Mouse (Mus musculus) kidney, adult 2 months (tissue): ENCODE results near the gene Vars2.

ENCODE experiments used
- CTCF ChIP-seq: fragments of 200-500 bp; conservative IDR thresholded peaks from 2 replicates; pipeline ENCODE4 v1.5.1; 2011; ENCODE audit warnings: low read depth, mild to moderate bottlenecking, control low read depth, low read length, moderate library complexity, mixed read lengths; ENCODE audit not compliant: insufficient read depth, insufficient read length
- POLR2A ChIP-seq: fragments of 200-500 bp; IDR thresholded peaks from one replicate; pipeline ENCODE4 v1.6.1; 2011; ENCODE audit warnings: low read depth, low read length, control low read depth

DNA sequence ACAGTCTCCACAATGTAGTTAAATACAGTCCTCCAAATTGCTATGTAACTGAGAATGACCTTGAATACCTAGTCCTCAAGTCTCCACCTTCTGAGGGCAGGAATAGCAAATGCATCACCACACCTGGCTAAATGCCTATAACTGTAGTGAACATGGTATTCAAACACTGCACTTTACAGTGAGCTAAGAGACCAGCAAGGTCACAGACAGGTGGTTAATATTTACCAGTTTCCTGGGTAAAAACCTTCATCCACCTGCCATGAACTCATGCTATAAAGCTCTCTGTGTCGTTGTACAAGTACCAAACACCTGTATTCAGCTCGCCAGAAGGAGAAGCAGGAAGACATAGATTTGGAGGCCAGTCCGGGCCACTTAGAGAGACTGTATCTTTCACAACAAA is 48.7 kb upstream of the Vars2 start:
- no peak for TF ChIP-seq CTCF
- no peak for TF ChIP-seq POLR2A
